Mouse (Mus musculus): ENCODE measurements around the gene Zfp868. TPM values are rescaled to one million over a fixed set of nuclear protein-coding genes. Genes with fewer than 3 reads are reported as not detected.

The Zfp868 gene
- polyA plus RNA-seq (2017; shearing (Covaris generic)), result 47.4 TPM

DNA sequence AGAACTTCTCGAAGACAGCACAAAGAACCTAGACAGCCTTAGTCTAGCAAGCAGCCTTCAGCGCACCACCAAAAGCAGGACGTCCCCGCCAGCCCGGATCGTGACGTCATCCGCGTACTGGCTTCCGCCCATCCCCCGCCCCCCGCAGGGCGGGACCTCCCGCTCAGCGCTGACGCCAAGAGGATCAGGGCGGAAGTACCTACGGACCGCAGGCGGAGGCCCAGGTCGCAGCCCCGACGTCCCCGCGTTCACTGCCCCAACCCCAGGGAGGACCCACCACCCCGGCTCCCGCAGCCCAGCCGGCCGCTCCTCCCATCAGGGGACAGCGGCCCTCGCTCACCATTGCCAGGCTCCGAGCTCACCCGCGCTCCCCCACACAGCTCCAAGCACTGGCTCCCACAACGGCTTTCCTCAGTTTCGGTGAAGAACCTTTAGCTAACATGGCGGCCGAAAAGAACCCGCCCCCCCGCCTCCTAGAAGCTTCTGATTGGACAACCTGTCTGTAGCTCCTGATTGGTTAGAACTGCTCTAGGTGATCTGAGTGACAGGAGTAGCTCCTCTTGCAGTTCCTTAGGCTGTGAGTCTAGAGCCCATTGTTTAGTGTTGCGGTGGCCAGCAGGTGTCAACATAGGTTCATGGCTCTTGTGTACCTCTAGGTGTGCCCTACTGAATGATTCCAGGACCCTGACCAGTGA is at the start of gene Zfp868:
Zfp868 (minus strand) TSS at position 454 of the 695 bp plus-strand sequence.

DNA sequence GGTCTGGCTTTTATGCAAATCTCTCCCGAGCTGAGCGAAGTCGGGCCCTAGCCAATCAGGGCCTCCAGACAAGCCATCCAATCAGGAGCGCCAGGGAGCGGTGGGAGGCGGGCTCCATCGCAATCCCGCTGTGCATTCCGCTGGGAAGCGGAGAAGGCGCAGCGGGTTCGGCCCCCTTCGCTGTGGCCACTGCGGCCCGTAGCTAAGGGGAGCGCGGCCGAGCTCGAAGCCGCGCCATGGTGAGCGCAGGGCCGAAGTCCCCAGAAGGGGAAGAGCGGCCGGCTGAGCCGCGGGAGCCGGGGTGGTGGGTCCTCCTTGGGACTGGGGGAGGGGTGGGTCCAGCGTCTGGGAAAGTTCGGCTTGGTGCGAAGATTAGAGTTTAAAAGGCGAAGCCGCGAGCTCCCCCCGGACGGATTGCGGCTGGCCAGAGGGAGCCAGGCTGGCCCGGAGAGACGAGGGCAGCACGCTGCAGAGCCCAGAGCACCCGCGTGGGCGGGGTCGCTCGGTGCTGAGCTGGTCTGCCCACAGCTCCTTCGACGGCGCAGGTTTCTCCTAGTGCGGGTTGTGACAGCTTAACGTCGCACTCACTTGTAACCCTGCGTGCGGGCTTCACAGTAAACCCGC is 29.1 kb upstream of the Zfp868 start, which contains the start of gene Zfp964:
Zfp964 (plus strand) TSS at position 122 of the 624 bp plus-strand sequence.

Other genes starting within 250 kb of the Zfp868 start
- not detected for gene Gm9495, start 172.0 kb downstream of the Zfp868 start, polyA plus RNA-seq (2017; shearing (Covaris generic))
- not detected for gene Gm7697, start 102.6 kb downstream of the Zfp868 start, polyA plus RNA-seq (2017; shearing (Covaris generic))
- not detected for gene Zfp964, start 28.9 kb upstream of the Zfp868 start, polyA plus RNA-seq (2017; shearing (Covaris generic))
- 100 TPM for gene Zfp869, start 85.2 kb upstream of the Zfp868 start, polyA plus RNA-seq (2017; shearing (Covaris generic))
- 3.4 TPM for gene Zfp963, start 124.4 kb upstream of the Zfp868 start, polyA plus RNA-seq (2017; shearing (Covaris generic))
- not detected for gene Gm20422, start 149.3 kb upstream of the Zfp868 start, polyA plus RNA-seq (2017; shearing (Covaris generic))
- 83.2 TPM for gene Atp13a1, start 165.6 kb upstream of the Zfp868 start, polyA plus RNA-seq (2017; shearing (Covaris generic))
- 17.8 TPM for gene Zfp866, start 165.6 kb upstream of the Zfp868 start, polyA plus RNA-seq (2017; shearing (Covaris generic))
- gene Gmip, start 183.1 kb upstream of the Zfp868 start, polyA plus RNA-seq (2017; shearing (Covaris generic)), result 130 TPM
- not detected for gene Lpar2, start 196.9 kb upstream of the Zfp868 start, polyA plus RNA-seq (2017; shearing (Covaris generic))
- 15.9 TPM for gene Pbx4, start 206.9 kb upstream of the Zfp868 start, polyA plus RNA-seq (2017; shearing (Covaris generic))

All from effector memory CD4-positive, alpha-beta T cell, adult 7 months (primary cell).